Mouse (Mus musculus) left cerebral cortex, postnatal 10 days (tissue): ENCODE measurements around the gene Pparg. TPM values are rescaled to one million over a fixed set of nuclear protein-coding genes. Genes with fewer than 3 reads are reported as not detected.
A peak's percentile ranks its signal among the peaks of the same experiment; 100 is the strongest.

Experiments used
- DNase-seq, 2 experiments: peaks; one replicate each; pipeline ENCODE4 v3.0.0; 2021 to 2022; ENCODE audit warnings: low spot score in 2 of 2, mixed read lengths in 1 of 2; ENCODE audit errors: extremely low spot score in 1 of 2
- intact Hi-C: fragments of 180-260 bp; cut with DNase I; formaldehyde crosslinking; loops from one replicate; pipeline ENCODE4 v1.15.1; 2025
- total RNA-seq, 2 experiments: library from RNA; stranded (reverse); gene quantifications; 2 replicates each; pipeline ENCODE4 v1.2.3; 2021

The Pparg gene
- 1 to 10 TPM; 2.8 to 3.7 TPM for total RNA-seq

GRCm38 (mm10) chr6:115360776-115361605, at the start of gene Pparg:
Gene Pparg (plus strand): TSS chr6:115360951.
- intact Hi-C loops: loop anchor here (5.0 kb wide), 1 partner anchor 176 kb away; no protein-coding TSS in a partner anchor
- DNase-seq: peak; percentile 11 to 44

GRCm38 (mm10) chr6:115312780-115313179, 48.0 kb upstream of the Pparg start:
- intact Hi-C loops: no loop called here
- no peak for DNase-seq

GRCm38 (mm10) chr6:115313235-115313738, 47.5 kb upstream of the Pparg start:
- intact Hi-C loops: no loop called here
- no peak for DNase-seq

DNA sequence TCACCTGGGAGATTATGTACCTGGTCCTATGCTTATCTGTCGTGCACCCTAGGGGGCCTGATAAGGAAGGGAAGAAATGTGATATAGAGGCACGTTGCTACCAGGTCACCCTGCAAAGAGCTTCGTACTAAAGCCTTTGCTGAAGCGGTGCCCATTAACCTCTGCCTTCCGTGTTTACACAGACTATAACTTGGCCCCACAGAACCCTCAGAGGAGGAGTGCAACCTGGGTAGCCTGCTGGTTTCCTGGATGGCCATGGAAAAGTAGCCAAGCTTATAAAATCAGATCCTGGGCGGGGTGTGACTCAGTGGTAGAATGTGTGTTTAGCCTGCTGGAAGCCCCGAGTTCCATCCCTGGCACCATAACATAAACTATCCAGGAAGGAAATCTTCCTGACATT, 46.8 kb upstream of the Pparg start:
- intact Hi-C loops: no loop called here
- no peak for DNase-seq

- DNase-seq: no peak
- intact Hi-C loops: no loop called here
These were observed 45.0 kb upstream of the Pparg start for GRCm38 (mm10) chr6:115315770-115316169.

DNA sequence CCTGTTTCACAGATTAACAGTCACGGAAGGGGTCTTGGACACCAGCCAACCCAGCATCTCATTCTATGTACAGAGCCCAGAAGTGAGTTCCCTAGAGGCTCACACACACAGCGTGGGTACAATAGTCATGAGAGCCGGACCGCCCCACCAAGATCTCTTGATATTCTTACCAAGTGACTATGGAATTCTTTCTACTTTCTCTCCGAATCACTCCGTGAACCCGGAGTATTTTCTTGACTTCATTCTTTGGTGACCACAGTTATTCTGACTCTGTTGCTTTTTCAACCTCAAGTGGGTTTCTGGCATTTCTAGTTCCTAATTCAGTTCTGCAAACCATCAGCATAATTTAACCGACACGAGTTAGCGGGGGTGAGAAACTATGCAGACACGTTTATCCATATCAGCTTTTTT, 43.9 kb upstream of the Pparg start:
- intact Hi-C loops: no loop called here

DNA sequence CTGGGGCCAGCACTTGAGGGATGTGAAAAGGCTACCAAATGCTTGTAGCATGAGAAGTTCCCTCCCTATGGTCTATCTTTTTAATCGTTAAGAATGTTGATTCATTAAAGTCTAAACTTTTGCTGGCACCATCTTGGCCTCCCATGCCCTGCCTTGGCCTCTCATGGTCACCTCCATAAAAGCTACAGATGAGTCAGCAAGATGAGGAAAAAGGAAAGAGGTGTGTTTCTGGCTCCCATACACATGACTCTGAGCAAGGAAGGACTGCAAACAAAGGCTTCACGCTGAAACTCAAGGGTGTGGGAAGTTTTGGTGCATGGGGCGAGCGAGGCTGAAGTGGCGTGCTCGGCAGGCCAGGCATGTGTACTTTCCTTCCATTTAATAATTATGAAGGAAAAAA, 41.9 kb upstream of the Pparg start:
- DNase-seq: no peak
- intact Hi-C loops: no loop called here

More for the DNA sequence above, 43.9 kb upstream of the Pparg start:
- no peak for DNase-seq

DNA sequence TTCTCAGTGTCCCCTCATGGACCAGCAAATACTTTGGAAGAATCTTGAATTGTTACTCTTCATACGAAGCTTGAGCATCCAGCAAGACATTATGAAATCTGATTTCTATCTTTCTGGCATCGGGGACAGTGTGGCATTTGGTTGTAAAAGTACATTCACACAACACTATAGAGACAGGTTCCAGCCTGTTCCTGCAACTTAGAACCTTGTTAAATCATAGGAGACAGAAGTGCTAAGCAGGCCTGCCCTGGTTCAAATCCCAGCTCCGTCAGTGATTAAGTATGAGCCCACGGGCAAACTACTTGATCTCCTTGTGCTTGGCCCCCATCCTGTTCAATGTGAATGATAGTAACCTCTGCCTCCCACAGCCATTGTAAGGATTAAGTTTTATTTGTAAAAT, 41.1 kb upstream of the Pparg start:
- intact Hi-C loops: no loop called here
- no peak for DNase-seq

- intact Hi-C loops: no loop called here
- DNase-seq: no peak
These were observed 39.6 kb upstream of the Pparg start for GRCm38 (mm10) chr6:115320927-115321714.

DNA sequence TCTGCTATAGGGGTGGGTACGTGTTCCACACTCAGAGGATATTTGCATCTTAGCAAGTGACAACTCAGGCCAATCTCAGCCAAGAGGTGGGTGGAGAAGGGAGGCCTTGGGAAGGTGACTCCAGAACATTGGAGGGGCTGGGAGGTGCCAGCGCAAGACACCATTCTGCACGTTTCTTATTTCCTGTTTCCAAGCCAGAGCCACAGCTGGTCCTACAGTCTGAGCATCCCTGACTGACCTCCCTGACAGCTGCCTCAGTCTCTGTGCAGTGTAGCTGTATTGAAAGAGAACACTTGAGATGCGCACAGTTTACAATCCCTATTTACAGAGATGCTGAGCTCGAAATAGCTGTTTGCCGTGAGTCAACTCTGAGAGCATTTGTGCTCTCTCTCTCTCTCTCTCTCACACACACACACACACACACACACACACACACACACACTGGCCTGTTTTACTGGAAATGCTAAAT, 38.8 kb upstream of the Pparg start:
- DNase-seq: peak in 1 of 2 experiments; percentile 58
- intact Hi-C loops: no loop called here

GRCm38 (mm10) chr6:115322956-115323355, 37.8 kb upstream of the Pparg start:
- no peak for DNase-seq
- intact Hi-C loops: no loop called here

GRCm38 (mm10) chr6:115330964-115331363, 29.8 kb upstream of the Pparg start:
- intact Hi-C loops: no loop called here
- no peak for DNase-seq

DNA sequence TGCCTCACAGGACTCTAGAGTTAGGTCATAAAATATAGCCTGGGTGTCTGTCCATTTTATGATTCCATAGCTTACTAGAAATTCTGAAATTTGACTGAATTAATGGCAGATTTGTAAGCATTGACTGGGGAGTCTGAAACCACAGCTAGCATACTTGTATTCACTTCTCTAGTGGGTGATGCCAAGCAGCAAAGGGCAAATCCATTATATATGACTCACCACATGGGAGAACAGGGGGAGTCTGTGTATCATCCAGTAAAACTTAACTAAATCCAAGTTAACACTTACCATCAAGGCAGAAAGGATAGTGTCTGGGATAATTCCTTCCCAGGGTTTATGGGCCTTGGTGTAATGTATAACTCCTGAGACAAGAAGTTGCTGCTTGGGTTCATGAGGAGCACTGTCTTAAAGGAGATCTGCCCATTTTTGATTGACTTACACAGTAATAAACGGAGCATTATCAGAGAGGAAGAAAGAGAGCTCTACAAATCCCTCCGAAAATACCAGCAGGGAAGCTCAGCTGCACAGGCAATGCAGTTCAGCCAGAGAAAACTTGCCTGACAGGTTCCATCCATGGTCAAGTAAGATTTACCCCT, 27.6 kb upstream of the Pparg start:
- no peak for DNase-seq
- intact Hi-C loops: no loop called here

DNA sequence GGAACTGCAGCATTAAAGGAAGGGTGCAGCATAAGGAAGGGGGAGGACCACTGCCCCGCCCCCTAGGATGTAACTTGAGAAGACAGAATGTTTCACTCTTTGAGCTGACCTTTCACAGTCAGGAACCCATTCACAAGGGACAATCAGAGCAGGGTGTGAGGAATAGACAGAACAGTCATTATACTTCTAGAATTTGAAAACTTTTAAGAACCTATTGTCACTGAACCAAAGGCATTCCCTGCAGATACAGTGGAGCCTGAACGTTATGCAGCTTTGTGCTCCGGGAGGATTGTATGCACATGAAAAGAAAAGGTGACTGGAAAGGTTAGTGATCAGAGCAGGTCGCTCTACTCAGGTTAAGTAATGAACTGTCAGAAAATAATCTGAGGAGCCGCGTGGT, 25.2 kb upstream of the Pparg start:
- DNase-seq: no peak
- intact Hi-C loops: no loop called here

GRCm38 (mm10) chr6:115340084-115340483, 20.7 kb upstream of the Pparg start:
- no peak for DNase-seq
- intact Hi-C loops: no loop called here

- intact Hi-C loops: no loop called here
- no peak for DNase-seq
These were observed 17.7 kb upstream of the Pparg start for GRCm38 (mm10) chr6:115343096-115343495.

GRCm38 (mm10) chr6:115343570-115343969, 17.2 kb upstream of the Pparg start:
- DNase-seq: no peak
- intact Hi-C loops: no loop called here

DNA sequence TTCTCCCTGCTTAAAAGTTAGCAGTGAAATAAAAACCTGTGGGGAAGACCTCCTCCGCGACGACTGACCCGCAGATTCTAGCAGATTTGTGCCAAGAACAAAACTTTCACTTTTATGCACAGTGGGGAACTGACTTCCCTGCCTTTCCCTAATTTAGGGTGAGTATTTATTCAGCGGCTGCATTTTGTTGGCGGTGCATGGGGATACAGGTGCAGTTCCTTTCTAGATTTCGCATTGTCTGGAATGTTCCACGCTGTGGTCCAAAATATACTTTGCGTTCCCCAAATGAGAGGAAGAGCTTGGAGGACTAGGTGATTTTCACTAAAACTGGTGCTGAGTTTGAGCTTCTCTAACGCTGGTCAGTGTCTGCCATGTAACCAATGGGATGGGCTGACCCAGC, 16.6 kb upstream of the Pparg start:
- intact Hi-C loops: no loop called here

GRCm38 (mm10) chr6:115344513-115344912, 16.2 kb upstream of the Pparg start:
- no peak for DNase-seq
- intact Hi-C loops: no loop called here

More for the DNA sequence above, 16.6 kb upstream of the Pparg start:
- no peak for DNase-seq
